Mouse (Mus musculus): ENCODE results near the gene Spc25. TPM values are rescaled to one million over a fixed set of nuclear protein-coding genes. Genes with fewer than 3 reads are reported as not detected.
A peak's percentile ranks its signal among the peaks of the same experiment; 100 is the strongest.

The Spc25 gene
- total RNA-seq (2021): 1 to 10 TPM in 1 of 2 experiments, under 1 TPM in 1; 0.61 to 1.4 TPM
- long read RNA-seq, experiment 1: 0 reads
- long read RNA-seq, experiment 2: 0 reads

GRCm38 (mm10) chr2:69205791-69206351 is at the start of gene Spc25:
Spc25 (minus strand) TSS chr2:69206194.
- Histone ChIP-seq H3K27ac (no peak within 1 kb of the TSS), H3K4me3 (peak within 1 kb of the TSS; percentile 76)
- no peak; the same call in none of the 2 replicates for TF ChIP-seq CTCF (IDR thresholded peaks at IDR 0.05)
- intact Hi-C loops (cut with DNase I): no loop called here
- DNase-seq (ENCODE audit: extremely low spot score in 1 of 2, low spot score in 2 of 2): peak; percentile 83 to 87

GRCm38 (mm10) chr2:69248221-69248755 is 42.3 kb upstream of the Spc25 start:
- no peak for DNase-seq (ENCODE audit: extremely low spot score in 1 of 2, low spot score in 2 of 2)
- intact Hi-C loops (cut with DNase I): no loop called here
- no peak for TF ChIP-seq CTCF (IDR thresholded peaks at IDR 0.05)
- no peak overlapping the region for H3K27ac ChIP-seq
- H3K4me3 ChIP-seq: no peak overlapping the region

GRCm38 (mm10) chr2:69247081-69247480 is 41.1 kb upstream of the Spc25 start:
- intact Hi-C loops (cut with DNase I): no loop called here
- no peak for TF ChIP-seq CTCF (IDR thresholded peaks at IDR 0.05)

GRCm38 (mm10) chr2:69244924-69245323 is 38.9 kb upstream of the Spc25 start:
- Histone ChIP-seq H3K27ac (no peak overlapping the region), H3K4me3 (no peak overlapping the region)
- no peak for DNase-seq (ENCODE audit: extremely low spot score in 1 of 2, low spot score in 2 of 2)
- no peak for TF ChIP-seq CTCF (IDR thresholded peaks at IDR 0.05)
- intact Hi-C loops (cut with DNase I): no loop called here

More at GRCm38 (mm10) chr2:69247081-69247480, 41.1 kb upstream of the Spc25 start:
- no peak for DNase-seq (ENCODE audit: extremely low spot score in 1 of 2, low spot score in 2 of 2)
- Histone ChIP-seq H3K4me3 (no peak overlapping the region), H3K27ac (no peak overlapping the region)

- H3K4me3 ChIP-seq: no peak overlapping the region
- DNase-seq (ENCODE audit: extremely low spot score in 1 of 2, low spot score in 2 of 2): no peak
- H3K27ac ChIP-seq: no peak overlapping the region
- TF ChIP-seq CTCF (IDR thresholded peaks at IDR 0.05): no peak
- intact Hi-C loops (cut with DNase I): no loop called here
These were observed 33.3 kb upstream of the Spc25 start for GRCm38 (mm10) chr2:69239315-69239714.

- TF ChIP-seq CTCF (IDR thresholded peaks at IDR 0.05): no peak
- no peak overlapping the region for H3K27ac ChIP-seq
- no peak overlapping the region for H3K4me3 ChIP-seq
- intact Hi-C loops (cut with DNase I): no loop called here
- no peak for DNase-seq (ENCODE audit: extremely low spot score in 1 of 2, low spot score in 2 of 2)
These were observed 29.1 kb upstream of the Spc25 start for GRCm38 (mm10) chr2:69234976-69235678.

GRCm38 (mm10) chr2:69232101-69232500 is 26.1 kb upstream of the Spc25 start:
- DNase-seq (ENCODE audit: extremely low spot score in 1 of 2, low spot score in 2 of 2): no peak
- no peak overlapping the region for H3K27ac ChIP-seq
- H3K4me3 ChIP-seq: no peak overlapping the region
- no peak for TF ChIP-seq CTCF (IDR thresholded peaks at IDR 0.05)
- intact Hi-C loops (cut with DNase I): no loop called here

GRCm38 (mm10) chr2:69230137-69230536 is 24.1 kb upstream of the Spc25 start:
- no peak for TF ChIP-seq CTCF (IDR thresholded peaks at IDR 0.05)
- no peak overlapping the region for H3K4me3 ChIP-seq
- no peak for DNase-seq (ENCODE audit: extremely low spot score in 1 of 2, low spot score in 2 of 2)
- intact Hi-C loops (cut with DNase I): no loop called here
- no peak overlapping the region for H3K27ac ChIP-seq

GRCm38 (mm10) chr2:69228635-69229034 is 22.6 kb upstream of the Spc25 start:
- no peak for TF ChIP-seq CTCF (IDR thresholded peaks at IDR 0.05)
- DNase-seq (ENCODE audit: extremely low spot score in 1 of 2, low spot score in 2 of 2): no peak
- Histone ChIP-seq H3K27ac (no peak overlapping the region), H3K4me3 (no peak overlapping the region)
- intact Hi-C loops (cut with DNase I): no loop called here

- no peak for TF ChIP-seq CTCF (IDR thresholded peaks at IDR 0.05)
- H3K4me3 ChIP-seq: no peak overlapping the region
- no peak for DNase-seq (ENCODE audit: extremely low spot score in 1 of 2, low spot score in 2 of 2)
- intact Hi-C loops (cut with DNase I): no loop called here
- H3K27ac ChIP-seq: no peak overlapping the region
These were observed 20.9 kb upstream of the Spc25 start for GRCm38 (mm10) chr2:69226876-69227275.

- intact Hi-C loops (cut with DNase I): no loop called here
- DNase-seq (ENCODE audit: extremely low spot score in 1 of 2, low spot score in 2 of 2): no peak
- no peak for TF ChIP-seq CTCF (IDR thresholded peaks at IDR 0.05)
These were observed 18.7 kb upstream of the Spc25 start for GRCm38 (mm10) chr2:69224724-69225123.

GRCm38 (mm10) chr2:69222815-69223214 is 16.8 kb upstream of the Spc25 start:
- Histone ChIP-seq H3K4me3 (no peak overlapping the region), H3K27ac (no peak overlapping the region)
- TF ChIP-seq CTCF (IDR thresholded peaks at IDR 0.05): no peak
- intact Hi-C loops (cut with DNase I): no loop called here
- no peak for DNase-seq (ENCODE audit: extremely low spot score in 1 of 2, low spot score in 2 of 2)

More at GRCm38 (mm10) chr2:69224724-69225123, 18.7 kb upstream of the Spc25 start:
- Histone ChIP-seq H3K4me3 (no peak overlapping the region), H3K27ac (no peak overlapping the region)
